Mouse (Mus musculus) olfactory bulb, adult 2 months (tissue): Measurements from ENCODE around the gene Uox. TPM values are rescaled to one million over a fixed set of nuclear protein-coding genes. Genes with fewer than 3 reads are reported as not detected.

Source experiments
- H3K27ac ChIP-seq: fragments of 200-500 bp; 2 replicates; pipeline ENCODE4 v1.5.1; 2012; ENCODE audit warnings: low read depth, low read length; ENCODE audit not compliant: insufficient read depth
- H3K4me1 ChIP-seq: fragments of 200-500 bp; 2 replicates; pipeline ENCODE4 v1.6.1; 2012; ENCODE audit warnings: low read length; ENCODE audit not compliant: control insufficient read depth, insufficient read depth
- H3K4me3 ChIP-seq: fragments of 200-500 bp; 2 replicates; pipeline ENCODE4 v1.5.1; 2012; ENCODE audit warnings: mild to moderate bottlenecking, low read depth, low read length, moderate library complexity; ENCODE audit not compliant: insufficient read depth
- CTCF ChIP-seq: fragments of 200-500 bp; IDR thresholded peaks from 2 replicates; pipeline ENCODE4 v1.5.1; 2012; ENCODE audit warnings: low read depth, mild to moderate bottlenecking, low read length, moderate library complexity; ENCODE audit not compliant: insufficient read depth
- POLR2A ChIP-seq: fragments of 200-500 bp; IDR thresholded peaks from 2 replicates; pipeline ENCODE4 v1.6.1; 2012; ENCODE audit warnings: mild to moderate bottlenecking, low read depth, low read length, moderate library complexity; ENCODE audit not compliant: insufficient read depth
- WGBS: fragments of 180-500 bp; shearing (Covaris S2); methylation state at CpG from one replicate; pipeline ENCODE4 v1.1.7; 2018; 5-methylcytosine and 5-hydroxymethylcytosine counted together
- polyA plus RNA-seq: library from polyadenylated mRNA; stranded (reverse); fragments of >200 nt; gene quantifications from 2 replicates; pipeline ENCODE4 v1.2.4, GENCODE M21; 2012; ENCODE audit warnings: low replicate concordance; ENCODE audit not compliant: missing spikeins, insufficient read depth, insufficient read length

Gene Uox
- polyA plus RNA-seq, 1 experiment: not detected

GRCm38 (mm10) chr3:146577591-146577990, 7.4 kb downstream of the Uox start:
- Histone ChIP-seq H3K4me3 (no peak overlapping the region), H3K27ac (no peak overlapping the region), H3K4me1 (no peaks in the 10 kb centered on the region)
- no peak for TF ChIP-seq POLR2A
- TF ChIP-seq CTCF: no peak
- 73% methylated on average over 2 of the region's 2 CpGs for WGBS

GRCm38 (mm10) chr3:146580039-146580729, 10.0 kb downstream of the Uox start:
- Histone ChIP-seq H3K27ac (no peak overlapping the region), H3K4me1 (no peaks in the 10 kb centered on the region), H3K4me3 (no peak overlapping the region)
- TF ChIP-seq POLR2A (no peak), CTCF (no peak)
- 94% methylated on average over 3 of the region's 3 CpGs for WGBS

- TF ChIP-seq CTCF (no peak), POLR2A (no peak)
- 81% methylated on average over 4 of the region's 4 CpGs for WGBS
- Histone ChIP-seq H3K4me1 (no peaks in the 10 kb centered on the region), H3K4me3 (no peak overlapping the region), H3K27ac (no peak overlapping the region)
Observed at GRCm38 (mm10) chr3:146583478-146583877, 13.3 kb downstream of the Uox start.

GRCm38 (mm10) chr3:146583908-146584307, 13.7 kb downstream of the Uox start:
- 44% methylated on average over 5 of the region's 5 CpGs for WGBS
- TF ChIP-seq POLR2A (no peak), CTCF (no peak)
- H3K4me3 ChIP-seq: no peak overlapping the region
- no peaks in the 10 kb centered on the region for H3K4me1 ChIP-seq
- no peak overlapping the region for H3K27ac ChIP-seq

GRCm38 (mm10) chr3:146586616-146587015, 16.4 kb downstream of the Uox start:
- no peak for TF ChIP-seq CTCF
- no peak for TF ChIP-seq POLR2A
- Histone ChIP-seq H3K4me3 (no peak overlapping the region), H3K4me1 (no peaks in the 10 kb centered on the region), H3K27ac (no peak overlapping the region)
- 96% methylated on average over 14 of the region's 14 CpGs for WGBS

- H3K4me3 ChIP-seq: no peak overlapping the region
- TF ChIP-seq POLR2A (no peak), CTCF (no peak)
- H3K4me1 ChIP-seq: no peaks in the 10 kb centered on the region
- no peak overlapping the region for H3K27ac ChIP-seq
- 90% methylated on average over 6 of the region's 6 CpGs for WGBS
Observed at GRCm38 (mm10) chr3:146589523-146589922, 19.3 kb downstream of the Uox start.

GRCm38 (mm10) chr3:146591159-146591558, 20.9 kb downstream of the Uox start:
- TF ChIP-seq POLR2A (no peak), CTCF (no peak)
- H3K4me1 ChIP-seq: no peaks in the 10 kb centered on the region
- 88% methylated on average over 7 of the region's 7 CpGs for WGBS
- no peak overlapping the region for H3K4me3 ChIP-seq
- no peak overlapping the region for H3K27ac ChIP-seq

- WGBS: 64% methylated on average over 2 of the region's 2 CpGs
- H3K4me3 ChIP-seq: no peak overlapping the region
- no peaks in the 10 kb centered on the region for H3K4me1 ChIP-seq
- TF ChIP-seq CTCF: no peak
- TF ChIP-seq POLR2A: no peak
- no peak overlapping the region for H3K27ac ChIP-seq
Observed at GRCm38 (mm10) chr3:146591601-146592000, 21.4 kb downstream of the Uox start.

- 94% methylated on average over 6 of the region's 6 CpGs for WGBS
- Histone ChIP-seq H3K4me3 (no peak overlapping the region), H3K27ac (no peak overlapping the region), H3K4me1 (no peaks in the 10 kb centered on the region)
- no peak for TF ChIP-seq CTCF
- no peak for TF ChIP-seq POLR2A
Observed at GRCm38 (mm10) chr3:146595440-146595839, 25.2 kb downstream of the Uox start.
